Mouse (Mus musculus): ENCODE results near the gene Cldn14. TPM values are rescaled to one million over a fixed set of nuclear protein-coding genes. Genes with fewer than 3 reads are reported as not detected.

Gene Cldn14
- polyA plus RNA-seq (2016; fragmentation: Nextera tagmentation; extraction: Ambion mirVana) = 0.16 and 0.17 TPM in 2 replicates

DNA sequence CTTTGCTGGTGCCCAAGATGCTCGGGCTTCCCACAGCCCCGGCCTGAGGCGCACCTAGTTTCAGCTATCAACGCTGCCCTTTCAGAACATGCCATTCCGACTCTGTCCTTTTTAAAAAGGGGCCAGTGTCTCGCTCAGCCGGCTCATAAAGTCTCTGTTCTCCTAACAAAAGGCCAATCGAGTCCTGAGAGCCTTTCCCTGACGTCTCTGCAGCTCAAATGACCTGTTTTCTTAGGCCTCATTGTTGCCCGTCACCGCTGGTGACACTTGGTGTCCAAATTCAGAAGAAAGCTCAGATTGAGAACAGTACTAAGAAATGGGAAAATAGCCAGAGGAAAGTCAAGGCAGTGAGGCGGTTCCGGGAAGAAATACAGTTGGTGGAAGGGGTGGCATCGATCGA lies at the start of gene Cldn14:
Cldn14 (minus strand) TSS at position 101 of the 400 bp plus-strand sequence.
- 48% methylated on average over 15 of the region's 15 CpGs for WGBS
- peaks cover 5% of the 10 kb centered on the region for H3K4me1 ChIP-seq

DNA sequence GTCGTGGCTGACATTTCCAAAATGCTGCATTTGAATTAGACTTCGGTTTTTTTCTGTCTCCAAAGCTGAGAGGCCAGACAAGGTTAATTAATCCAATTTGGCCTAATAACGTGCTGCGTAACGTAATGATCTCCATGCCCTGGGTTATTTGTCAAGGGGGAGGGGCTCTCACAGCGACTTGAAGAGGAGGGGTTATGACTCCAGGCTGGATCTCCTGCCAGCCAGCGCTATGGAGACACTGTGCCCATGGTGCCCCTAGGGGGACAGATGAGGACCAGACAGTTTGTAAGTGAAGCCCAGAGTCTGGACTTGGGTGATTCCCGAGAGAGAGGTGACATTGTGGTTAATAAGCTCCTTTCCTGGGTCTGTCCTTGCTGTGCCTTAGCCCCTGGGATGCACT lies 46.9 kb upstream of the Cldn14 start:
- no peak overlapping the region for H3K9ac ChIP-seq
- no peaks in the 10 kb centered on the region for H3K36me3 ChIP-seq
- H3K4me2 ChIP-seq (replicated peaks) = no peak overlapping the region
- 0 out of 2 replicates have a peak, but pooled peaks have one; percentile 38 for ATAC-seq (ENCODE audit: low FRiP score)
- no peaks in the 10 kb centered on the region for H3K9me3 ChIP-seq (replicated peaks)
- H3K27ac ChIP-seq = no peak overlapping the region
- WGBS = 33% methylated on average over 8 of the region's 8 CpGs
- H3K4me1 ChIP-seq = peaks cover 14% of the 10 kb centered on the region; the same call in 1 of the 2 replicates
- H3K4me3 ChIP-seq = no peak overlapping the region
- peaks cover 22% of the 10 kb centered on the region; the same call in 1 of the 2 replicates for H3K27me3 ChIP-seq

More for the DNA sequence above, at the start of gene Cldn14:
- no peak for ATAC-seq (ENCODE audit: low FRiP score)
- H3K9me3 ChIP-seq (replicated peaks) = no peaks in the 10 kb centered on the region
- no peaks in the 10 kb centered on the region for H3K36me3 ChIP-seq
- H3K27ac ChIP-seq = no peak within 1 kb of the TSS
- H3K27me3 ChIP-seq = no peaks in the 10 kb centered on the region
- no peak within 1 kb of the TSS for H3K4me3 ChIP-seq
- no peak within 1 kb of the TSS for H3K4me2 ChIP-seq (replicated peaks)
- H3K9ac ChIP-seq = no peak within 1 kb of the TSS

DNA sequence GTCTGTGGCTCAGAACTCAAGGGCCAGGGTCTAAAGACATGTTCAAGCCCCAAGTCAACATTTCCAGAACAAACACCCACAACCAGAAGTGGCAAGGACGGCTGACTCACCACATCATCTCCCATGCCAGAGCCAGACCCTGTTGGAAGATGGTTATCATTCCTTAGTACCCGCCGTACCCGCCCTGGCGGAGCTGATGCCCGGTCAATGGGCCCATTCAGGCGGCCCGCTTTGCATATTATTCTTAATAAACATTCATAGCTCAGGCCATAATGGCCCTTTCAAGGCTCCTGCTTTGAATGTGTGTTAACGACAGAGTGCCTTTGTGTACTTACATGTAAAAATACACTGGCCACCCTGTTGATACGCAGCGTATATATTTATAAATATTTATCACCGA lies 46.5 kb upstream of the Cldn14 start:
- WGBS = 80% methylated on average over 12 of the region's 12 CpGs
- no peak for ATAC-seq (ENCODE audit: low FRiP score)
- Histone ChIP-seq H3K9ac (no peak overlapping the region), H3K27me3 (peaks cover 22% of the 10 kb centered on the region; the same call in 1 of the 2 replicates), H3K36me3 (no peaks in the 10 kb centered on the region), H3K4me3 (no peak overlapping the region), H3K9me3 (replicated peaks) (no peaks in the 10 kb centered on the region), H3K4me2 (replicated peaks) (no peak overlapping the region), H3K27ac (no peak overlapping the region), H3K4me1 (peaks cover 14% of the 10 kb centered on the region; the same call in 1 of the 2 replicates)

DNA sequence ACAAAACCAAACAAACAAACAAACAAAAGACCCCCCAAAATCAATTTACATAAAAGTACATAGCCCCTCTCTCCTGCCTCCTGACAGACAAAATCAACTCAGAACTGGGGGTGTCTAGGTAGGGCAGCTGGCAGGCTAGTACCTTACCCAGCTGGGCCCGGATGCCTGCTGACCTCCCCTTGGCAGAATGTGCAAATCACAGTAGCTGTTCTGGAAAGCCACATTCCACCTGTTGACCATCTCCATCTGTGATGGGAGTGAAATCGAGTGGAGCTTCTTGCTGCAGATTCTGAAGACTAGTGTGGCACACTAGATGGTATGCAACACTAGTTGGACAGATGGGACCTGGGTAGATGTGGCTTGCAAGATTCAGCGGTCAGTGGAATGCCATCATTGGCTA lies 41.7 kb upstream of the Cldn14 start:
- Histone ChIP-seq H3K9me3 (replicated peaks) (no peaks in the 10 kb centered on the region), H3K4me1 (no peaks in the 10 kb centered on the region), H3K9ac (no peak overlapping the region), H3K27me3 (peaks cover 9% of the 10 kb centered on the region; the same call in 1 of the 2 replicates), H3K4me3 (no peak overlapping the region), H3K27ac (no peak overlapping the region), H3K36me3 (no peaks in the 10 kb centered on the region), H3K4me2 (replicated peaks) (no peak overlapping the region)
- no peak for ATAC-seq (ENCODE audit: low FRiP score)
- WGBS = 92% methylated on average over 3 of the region's 3 CpGs

DNA sequence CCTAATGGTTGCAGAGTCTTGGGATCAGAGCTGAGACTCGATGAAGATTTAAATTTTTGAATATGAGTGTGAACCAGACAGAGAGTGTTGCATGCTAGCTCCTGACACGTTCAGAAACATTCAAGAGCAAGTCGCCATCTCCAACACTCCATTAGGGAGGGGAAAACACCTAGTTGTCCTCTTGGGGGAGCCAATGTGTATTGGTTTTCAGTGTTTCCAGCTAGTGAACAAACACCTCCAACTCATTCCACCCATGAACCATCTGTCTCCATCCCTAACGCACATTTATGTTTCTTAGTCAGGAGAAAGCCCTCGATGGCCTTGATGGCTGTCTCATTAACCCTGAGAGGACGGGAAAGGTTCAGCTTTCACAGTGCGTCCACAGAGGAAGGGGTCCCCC lies 36.4 kb upstream of the Cldn14 start:
- peaks cover 24% of the 10 kb centered on the region for H3K27me3 ChIP-seq
- no peak for ATAC-seq (ENCODE audit: low FRiP score)
- 50% methylated on average over 7 of the region's 7 CpGs for WGBS

DNA sequence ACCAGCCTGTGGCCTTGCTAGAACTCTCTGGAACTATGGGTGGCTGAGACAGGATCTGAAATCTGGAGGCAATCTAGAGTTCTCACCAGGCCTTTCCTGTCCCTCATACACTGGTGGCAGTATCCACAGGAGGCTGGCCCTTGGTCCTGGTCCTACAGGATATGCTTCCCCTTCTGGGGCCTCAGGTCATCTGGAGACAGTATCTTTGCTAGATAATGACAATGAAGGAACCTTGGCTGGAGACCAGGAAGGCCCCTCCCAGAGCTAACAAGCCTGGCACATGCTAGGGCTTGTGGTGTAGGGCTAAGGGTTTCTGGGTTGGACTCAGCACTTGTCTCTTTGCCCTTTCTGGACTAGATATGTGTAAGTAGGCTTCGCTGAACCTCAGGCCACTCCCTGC lies 35.2 kb upstream of the Cldn14 start:
- Histone ChIP-seq H3K4me3 (no peak overlapping the region), H3K9me3 (replicated peaks) (no peaks in the 10 kb centered on the region), H3K4me1 (peaks cover 5% of the 10 kb centered on the region), H3K9ac (no peak overlapping the region), H3K27ac (no peak overlapping the region), H3K27me3 (peaks cover 33% of the 10 kb centered on the region), H3K36me3 (no peaks in the 10 kb centered on the region), H3K4me2 (replicated peaks) (no peak overlapping the region)
- WGBS = 81% methylated on average over 1 of the region's 1 CpGs
- ATAC-seq (ENCODE audit: low FRiP score) = no peak

More for the DNA sequence above, 36.4 kb upstream of the Cldn14 start:
- Histone ChIP-seq H3K9me3 (replicated peaks) (no peaks in the 10 kb centered on the region), H3K36me3 (no peaks in the 10 kb centered on the region), H3K4me3 (no peak overlapping the region), H3K9ac (no peak overlapping the region), H3K4me2 (replicated peaks) (no peak overlapping the region), H3K27ac (no peak overlapping the region), H3K4me1 (peaks cover 5% of the 10 kb centered on the region)

DNA sequence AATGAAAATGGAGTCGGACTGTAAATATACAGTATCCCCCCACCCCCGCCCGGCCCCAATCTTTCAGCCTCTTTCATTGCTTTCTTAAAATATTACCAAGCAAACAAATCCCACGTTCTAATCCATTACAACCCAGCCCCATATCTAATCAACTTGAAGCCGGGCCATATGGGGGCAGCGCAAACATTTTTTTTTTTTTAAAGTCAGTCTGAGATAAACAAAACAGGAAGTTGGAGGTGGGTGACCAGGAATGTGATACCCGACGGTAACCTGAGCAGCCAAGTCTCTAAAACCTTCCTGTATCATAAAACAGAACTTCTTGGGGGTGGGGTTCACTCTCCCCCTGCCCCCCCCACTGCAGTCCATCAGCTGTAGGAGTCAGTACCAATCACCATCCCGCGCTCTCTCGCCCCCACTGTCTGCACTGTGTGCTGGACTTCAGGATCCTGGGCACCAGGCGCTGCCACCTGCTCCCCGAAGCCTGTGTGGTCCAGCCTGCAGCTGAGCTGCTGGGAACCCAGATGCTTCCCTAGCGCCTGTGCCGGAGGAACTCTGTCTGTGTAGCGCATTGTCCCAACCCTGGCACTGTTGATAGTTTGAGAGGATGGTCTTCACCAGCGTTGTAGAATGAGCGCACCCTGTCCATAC lies 32.6 kb upstream of the Cldn14 start:
- H3K4me3 ChIP-seq = no peak overlapping the region
- H3K4me1 ChIP-seq = peaks cover 5% of the 10 kb centered on the region
- peak; percentile 46; the same call in 1 of the 2 replicates for ATAC-seq (ENCODE audit: low FRiP score)
- H3K27ac ChIP-seq = no peak overlapping the region
- H3K36me3 ChIP-seq = no peaks in the 10 kb centered on the region
- 52% methylated on average over 18 of the region's 18 CpGs for WGBS
- peak overlapping the region; percentile 25; the same call in 1 of the 2 replicates for H3K4me2 ChIP-seq (replicated peaks)
- H3K9me3 ChIP-seq (replicated peaks) = no peaks in the 10 kb centered on the region
- H3K9ac ChIP-seq = no peak overlapping the region
- H3K27me3 ChIP-seq = peaks cover 36% of the 10 kb centered on the region

DNA sequence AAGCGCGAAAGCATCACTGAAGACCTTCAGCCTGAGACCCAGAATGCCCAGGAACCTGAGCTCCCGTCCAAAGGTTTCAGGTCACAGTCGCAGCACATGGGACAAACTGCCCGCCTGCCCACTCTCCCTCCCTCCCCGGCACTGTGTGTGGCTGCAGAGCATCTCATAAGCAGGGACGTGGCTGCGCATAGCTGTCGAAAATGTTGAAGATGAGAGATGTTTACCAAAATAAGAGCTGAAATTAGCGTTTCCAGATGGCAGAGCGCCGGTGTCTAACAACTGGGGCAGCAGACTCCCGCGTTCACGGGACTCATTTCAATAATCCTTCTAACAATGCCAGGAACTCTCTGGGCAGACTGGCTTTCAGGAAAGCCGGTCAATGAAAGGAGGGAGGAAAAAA lies 31.8 kb upstream of the Cldn14 start:
- Histone ChIP-seq H3K27me3 (peaks cover 36% of the 10 kb centered on the region), H3K27ac (no peak overlapping the region)

DNA sequence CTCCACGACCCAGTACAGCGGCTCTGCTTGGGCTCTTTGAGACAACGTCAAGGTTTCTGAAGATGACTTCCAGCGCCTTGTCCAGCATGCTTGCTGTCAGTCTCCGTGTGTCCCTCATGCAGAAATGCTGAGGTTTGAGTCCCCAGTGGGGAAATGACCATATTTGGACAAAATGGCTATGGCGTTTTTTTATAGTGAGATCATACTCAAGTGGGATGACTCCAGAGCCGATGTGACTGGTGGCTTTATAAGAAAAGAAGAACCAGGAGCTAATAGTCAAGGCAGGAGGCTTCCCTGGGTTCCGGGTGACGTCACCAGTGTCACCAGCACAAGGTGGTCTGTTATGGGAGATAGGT lies 30.3 kb upstream of the Cldn14 start:
- H3K27ac ChIP-seq = no peak overlapping the region
- peaks cover 5% of the 10 kb centered on the region for H3K4me1 ChIP-seq
- no peak overlapping the region for H3K9ac ChIP-seq
- H3K27me3 ChIP-seq = peaks cover 36% of the 10 kb centered on the region
- no peak overlapping the region for H3K4me2 ChIP-seq (replicated peaks)
- WGBS = 91% methylated on average over 9 of the region's 9 CpGs
- no peaks in the 10 kb centered on the region for H3K9me3 ChIP-seq (replicated peaks)
- no peaks in the 10 kb centered on the region for H3K36me3 ChIP-seq
- no peak for ATAC-seq (ENCODE audit: low FRiP score)
- H3K4me3 ChIP-seq = no peak overlapping the region

More for the DNA sequence above, 31.8 kb upstream of the Cldn14 start:
- no peak for ATAC-seq (ENCODE audit: low FRiP score)
- Histone ChIP-seq H3K4me1 (peaks cover 5% of the 10 kb centered on the region), H3K9me3 (replicated peaks) (no peaks in the 10 kb centered on the region), H3K4me2 (replicated peaks) (peak overlapping the region; percentile 25), H3K36me3 (no peaks in the 10 kb centered on the region), H3K4me3 (no peak overlapping the region), H3K9ac (no peak overlapping the region)
- 26% methylated on average over 16 of the region's 16 CpGs for WGBS

DNA sequence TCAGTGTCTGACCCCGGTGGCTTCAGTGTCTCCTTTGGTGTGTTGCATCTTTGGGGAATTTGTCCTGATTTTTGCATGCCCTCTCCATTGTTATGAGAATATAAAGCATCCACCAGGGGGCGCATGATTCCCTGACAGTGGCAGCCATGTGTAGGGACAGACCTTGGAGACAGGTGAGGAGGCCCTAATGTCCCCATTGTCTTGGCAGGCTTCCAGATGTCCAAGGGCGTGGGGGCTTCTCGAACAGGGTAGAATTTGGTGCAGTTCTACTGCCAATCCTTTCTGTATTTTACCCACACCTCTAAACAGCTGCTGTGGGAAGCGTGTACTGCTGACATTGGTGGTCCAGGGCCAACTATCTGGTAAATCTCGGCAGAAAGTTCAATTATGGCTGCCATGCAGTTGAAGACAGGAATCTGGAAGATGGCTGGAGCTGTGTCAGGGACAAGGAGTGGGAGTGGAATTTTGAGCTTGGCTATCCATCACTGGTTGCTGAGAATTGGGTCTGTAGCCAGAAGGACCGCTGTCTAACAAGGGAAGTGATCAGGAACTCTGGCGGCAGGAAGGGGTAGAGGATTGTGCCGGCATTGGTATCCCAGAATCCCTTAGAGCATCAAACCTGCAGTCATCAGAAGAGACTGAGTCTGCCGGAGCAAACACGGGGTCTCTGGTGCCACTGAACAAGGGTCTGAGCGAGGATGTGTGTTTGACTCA lies 29.8 kb upstream of the Cldn14 start:
- H3K9ac ChIP-seq = no peak overlapping the region
- ATAC-seq (ENCODE audit: low FRiP score) = no peak
- peaks cover 32% of the 10 kb centered on the region for H3K27me3 ChIP-seq
- H3K4me3 ChIP-seq = no peak overlapping the region
- H3K9me3 ChIP-seq (replicated peaks) = no peaks in the 10 kb centered on the region
- peaks cover 5% of the 10 kb centered on the region for H3K4me1 ChIP-seq
- WGBS = 70% methylated on average over 12 of the region's 12 CpGs
- no peaks in the 10 kb centered on the region for H3K36me3 ChIP-seq
- no peak overlapping the region for H3K27ac ChIP-seq
- H3K4me2 ChIP-seq (replicated peaks) = no peak overlapping the region

DNA sequence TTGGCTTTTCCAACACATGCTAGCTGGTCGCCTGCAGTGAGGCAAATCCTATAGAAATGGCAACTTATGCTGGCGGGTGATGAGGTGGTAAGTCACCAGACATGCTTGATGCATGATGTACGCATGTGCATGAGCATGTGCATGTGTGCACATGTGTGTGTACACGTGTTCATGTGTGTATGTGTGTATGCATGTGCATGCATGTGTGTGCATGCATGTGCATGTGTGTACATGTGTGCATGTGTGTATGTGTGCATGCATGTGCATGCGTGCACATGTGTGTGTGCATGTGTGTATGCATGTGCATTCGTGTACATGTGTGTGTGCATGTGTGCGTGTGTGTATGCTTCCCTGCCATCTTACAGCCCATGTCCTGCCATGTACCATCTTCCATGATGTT lies 28.6 kb upstream of the Cldn14 start:
- WGBS = 92% methylated on average over 7 of the region's 7 CpGs
- H3K27me3 ChIP-seq = peaks cover 30% of the 10 kb centered on the region

DNA sequence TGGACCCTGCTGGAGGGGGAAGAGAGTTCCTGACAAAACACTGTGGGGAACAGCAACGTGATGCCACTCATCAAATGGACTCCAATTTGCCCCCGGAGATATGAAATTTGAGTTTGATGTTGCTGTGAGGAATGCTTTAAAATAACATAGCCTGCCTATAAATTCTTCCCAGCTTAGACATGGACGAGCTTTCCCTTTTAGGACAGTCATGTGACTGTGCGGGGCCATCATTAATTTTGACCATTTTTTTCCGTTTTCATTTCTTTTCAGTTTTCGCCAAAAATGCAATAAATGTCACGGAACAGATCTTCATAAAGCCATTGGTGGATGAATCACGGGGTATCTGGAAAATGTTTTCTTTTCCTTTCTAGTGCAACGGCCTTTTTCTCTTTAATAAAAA lies 25.5 kb upstream of the Cldn14 start:
- Histone ChIP-seq H3K27me3 (peaks cover 9% of the 10 kb centered on the region), H3K4me2 (replicated peaks) (no peak overlapping the region), H3K27ac (no peak overlapping the region), H3K4me1 (no peaks in the 10 kb centered on the region), H3K9ac (no peak overlapping the region), H3K36me3 (no peaks in the 10 kb centered on the region), H3K4me3 (no peak overlapping the region), H3K9me3 (replicated peaks) (no peaks in the 10 kb centered on the region)
- no peak for ATAC-seq (ENCODE audit: low FRiP score)
- 83% methylated on average over 9 of the region's 9 CpGs for WGBS

More for the DNA sequence above, 28.6 kb upstream of the Cldn14 start:
- H3K36me3 ChIP-seq = no peaks in the 10 kb centered on the region
- no peak overlapping the region for H3K9ac ChIP-seq
- H3K27ac ChIP-seq = no peak overlapping the region
- peaks cover 5% of the 10 kb centered on the region for H3K4me1 ChIP-seq
- H3K9me3 ChIP-seq (replicated peaks) = no peaks in the 10 kb centered on the region
- no peak for ATAC-seq (ENCODE audit: low FRiP score)
- H3K4me2 ChIP-seq (replicated peaks) = no peak overlapping the region
- H3K4me3 ChIP-seq = no peak overlapping the region
